Mouse (Mus musculus): ENCODE measurements at regions not wholly inside any gene's neighbourhood (a gene's known extent, or its start where the extent isn't known, plus 50 kb on each side); places are given as distances from the start of the nearest gene placed in this dataset.

GRCm38 (mm10) chr11:45634535-45635235, 217.2 kb upstream of the Clint1 start:
- no peak overlapping the region for H3K9ac ChIP-seq (ENCODE audit: low read length)
- ATAC-seq (ENCODE audit: insufficient number of reproducible peaks, low FRiP score, low TSS enrichment, low read depth) (no peak), DNase-seq (ENCODE audit: low spot score) (no peak)
- no peaks in the 10 kb centered on the region for H3K27me3 ChIP-seq (ENCODE audit: control insufficient read depth, insufficient read depth, low read length)
- no peak overlapping the region for H3K27ac ChIP-seq (replicated peaks; ENCODE audit: low read depth, low read length)
- H3K4me1 ChIP-seq (ENCODE audit: control insufficient read depth, insufficient read depth, low read length) = 0 out of 2 replicates have a peak, but pooled peaks cover 3% of the 10 kb centered on the region
- H3K36me3 ChIP-seq (ENCODE audit: control insufficient read depth, insufficient read depth, low read length) = no peaks in the 10 kb centered on the region
- 87% methylated on average over 10 of the region's 10 CpGs for WGBS
- H3K4me3 ChIP-seq (ENCODE audit: low read depth, low read length) = no peak overlapping the region
- H3K4me2 ChIP-seq (ENCODE audit: low read depth, severe bottlenecking) = no peak overlapping the region
- H3K9me3 ChIP-seq (ENCODE audit: control insufficient read depth, low read length) = no peaks in the 10 kb centered on the region

GRCm38 (mm10) chr11:45635896-45636295, 216.0 kb upstream of the Clint1 start:
- no peak overlapping the region for H3K27ac ChIP-seq (replicated peaks; ENCODE audit: low read depth, low read length)
- H3K9ac ChIP-seq (ENCODE audit: low read length) = no peak overlapping the region
- H3K4me1 ChIP-seq (ENCODE audit: control insufficient read depth, insufficient read depth, low read length) = 0 out of 2 replicates have a peak, but pooled peaks cover under 1% of the 10 kb centered on the region
- no peak for ATAC-seq (ENCODE audit: insufficient number of reproducible peaks, low FRiP score, low TSS enrichment, low read depth)
- DNase-seq (ENCODE audit: low spot score) = no peak
- no peak overlapping the region for H3K4me2 ChIP-seq (ENCODE audit: low read depth, severe bottlenecking)
- H3K36me3 ChIP-seq (ENCODE audit: control insufficient read depth, insufficient read depth, low read length) = no peaks in the 10 kb centered on the region
- no peaks in the 10 kb centered on the region for H3K9me3 ChIP-seq (ENCODE audit: control insufficient read depth, low read length)
- WGBS = 87% methylated on average over 4 of the region's 4 CpGs
- no peak overlapping the region for H3K4me3 ChIP-seq (ENCODE audit: low read depth, low read length)
- no peaks in the 10 kb centered on the region for H3K27me3 ChIP-seq (ENCODE audit: control insufficient read depth, insufficient read depth, low read length)

- no peak for ATAC-seq (ENCODE audit: insufficient number of reproducible peaks, low FRiP score, low TSS enrichment, low read depth)
- H3K9me3 ChIP-seq (ENCODE audit: control insufficient read depth, low read length) = no peaks in the 10 kb centered on the region
- H3K4me3 ChIP-seq (ENCODE audit: low read depth, low read length) = no peak overlapping the region
- no peak overlapping the region for H3K27ac ChIP-seq (replicated peaks; ENCODE audit: low read depth, low read length)
- H3K27me3 ChIP-seq (ENCODE audit: control insufficient read depth, insufficient read depth, low read length) = no peaks in the 10 kb centered on the region
- H3K9ac ChIP-seq (ENCODE audit: low read length) = no peak overlapping the region
- no peak overlapping the region for H3K4me2 ChIP-seq (ENCODE audit: low read depth, severe bottlenecking)
- WGBS = 78% methylated on average over 6 of the region's 6 CpGs
- no peaks in the 10 kb centered on the region for H3K4me1 ChIP-seq (ENCODE audit: control insufficient read depth, insufficient read depth, low read length)
- no peaks in the 10 kb centered on the region for H3K36me3 ChIP-seq (ENCODE audit: control insufficient read depth, insufficient read depth, low read length)
- DNase-seq (ENCODE audit: low spot score) = no peak
Measured at GRCm38 (mm10) chr11:45639236-45639635, 212.6 kb upstream of the Clint1 start.

- ATAC-seq (ENCODE audit: insufficient number of reproducible peaks, low FRiP score, low TSS enrichment, low read depth) (no peak), DNase-seq (ENCODE audit: low spot score) (no peak)
- no peak overlapping the region for H3K9ac ChIP-seq (ENCODE audit: low read length)
- H3K27ac ChIP-seq (replicated peaks; ENCODE audit: low read depth, low read length) = no peak overlapping the region
- H3K4me3 ChIP-seq (ENCODE audit: low read depth, low read length) = no peak overlapping the region
- H3K4me2 ChIP-seq (ENCODE audit: low read depth, severe bottlenecking) = no peak overlapping the region
- no peaks in the 10 kb centered on the region for H3K4me1 ChIP-seq (ENCODE audit: control insufficient read depth, insufficient read depth, low read length)
- 82% methylated on average over 9 of the region's 9 CpGs for WGBS
- H3K27me3 ChIP-seq (ENCODE audit: control insufficient read depth, insufficient read depth, low read length) = no peaks in the 10 kb centered on the region
- H3K36me3 ChIP-seq (ENCODE audit: control insufficient read depth, insufficient read depth, low read length) = no peaks in the 10 kb centered on the region
- H3K9me3 ChIP-seq (ENCODE audit: control insufficient read depth, low read length) = no peaks in the 10 kb centered on the region
Measured at GRCm38 (mm10) chr11:45642142-45642756, 209.6 kb upstream of the Clint1 start.

GRCm38 (mm10) chr11:45643629-45644325, 208.1 kb upstream of the Clint1 start:
- Histone ChIP-seq H3K4me1 (ENCODE audit: control insufficient read depth, insufficient read depth, low read length) (no peaks in the 10 kb centered on the region), H3K9ac (ENCODE audit: low read length) (no peak overlapping the region), H3K27ac (replicated peaks; ENCODE audit: low read depth, low read length) (no peak overlapping the region), H3K36me3 (ENCODE audit: control insufficient read depth, insufficient read depth, low read length) (no peaks in the 10 kb centered on the region), H3K4me2 (ENCODE audit: low read depth, severe bottlenecking) (no peak overlapping the region), H3K27me3 (ENCODE audit: control insufficient read depth, insufficient read depth, low read length) (no peaks in the 10 kb centered on the region), H3K4me3 (ENCODE audit: low read depth, low read length) (no peak overlapping the region), H3K9me3 (ENCODE audit: control insufficient read depth, low read length) (no peaks in the 10 kb centered on the region)
- no peak for ATAC-seq (ENCODE audit: insufficient number of reproducible peaks, low FRiP score, low TSS enrichment, low read depth)
- no peak for DNase-seq (ENCODE audit: low spot score)
- 53% methylated on average over 12 of the region's 12 CpGs for WGBS

- Histone ChIP-seq H3K36me3 (ENCODE audit: control insufficient read depth, insufficient read depth, low read length) (no peaks in the 10 kb centered on the region), H3K27ac (replicated peaks; ENCODE audit: low read depth, low read length) (no peak overlapping the region), H3K4me3 (ENCODE audit: low read depth, low read length) (no peak overlapping the region), H3K4me2 (ENCODE audit: low read depth, severe bottlenecking) (no peak overlapping the region), H3K9me3 (ENCODE audit: control insufficient read depth, low read length) (no peaks in the 10 kb centered on the region), H3K4me1 (ENCODE audit: control insufficient read depth, insufficient read depth, low read length) (no peaks in the 10 kb centered on the region), H3K9ac (ENCODE audit: low read length) (no peak overlapping the region), H3K27me3 (ENCODE audit: control insufficient read depth, insufficient read depth, low read length) (no peaks in the 10 kb centered on the region)
- 66% methylated on average over 3 of the region's 3 CpGs for WGBS
- DNase-seq (ENCODE audit: low spot score) = no peak
- no peak for ATAC-seq (ENCODE audit: insufficient number of reproducible peaks, low FRiP score, low TSS enrichment, low read depth)
Measured at GRCm38 (mm10) chr11:45645815-45646214, 206.0 kb upstream of the Clint1 start.

GRCm38 (mm10) chr11:45647888-45648287, 204.0 kb upstream of the Clint1 start:
- H3K9ac ChIP-seq (ENCODE audit: low read length) = no peak overlapping the region
- no peaks in the 10 kb centered on the region for H3K9me3 ChIP-seq (ENCODE audit: control insufficient read depth, low read length)
- H3K36me3 ChIP-seq (ENCODE audit: control insufficient read depth, insufficient read depth, low read length) = no peaks in the 10 kb centered on the region
- DNase-seq (ENCODE audit: low spot score) = peak; percentile 44
- no peak overlapping the region for H3K4me3 ChIP-seq (ENCODE audit: low read depth, low read length)
- no peak for ATAC-seq (ENCODE audit: insufficient number of reproducible peaks, low FRiP score, low TSS enrichment, low read depth)
- 70% methylated on average over 3 of the region's 3 CpGs for WGBS
- no peak overlapping the region for H3K27ac ChIP-seq (replicated peaks; ENCODE audit: low read depth, low read length)
- H3K4me2 ChIP-seq (ENCODE audit: low read depth, severe bottlenecking) = no peak overlapping the region
- H3K27me3 ChIP-seq (ENCODE audit: control insufficient read depth, insufficient read depth, low read length) = no peaks in the 10 kb centered on the region
- H3K4me1 ChIP-seq (ENCODE audit: control insufficient read depth, insufficient read depth, low read length) = no peaks in the 10 kb centered on the region

- DNase-seq (ENCODE audit: low spot score) = no peak
- Histone ChIP-seq H3K27ac (replicated peaks; ENCODE audit: low read depth, low read length) (no peak overlapping the region), H3K36me3 (ENCODE audit: control insufficient read depth, insufficient read depth, low read length) (no peaks in the 10 kb centered on the region), H3K27me3 (ENCODE audit: control insufficient read depth, insufficient read depth, low read length) (no peaks in the 10 kb centered on the region), H3K4me3 (ENCODE audit: low read depth, low read length) (no peak overlapping the region), H3K9ac (ENCODE audit: low read length) (no peak overlapping the region), H3K4me1 (ENCODE audit: control insufficient read depth, insufficient read depth, low read length) (no peaks in the 10 kb centered on the region), H3K9me3 (ENCODE audit: control insufficient read depth, low read length) (no peaks in the 10 kb centered on the region), H3K4me2 (ENCODE audit: low read depth, severe bottlenecking) (no peak overlapping the region)
- no peak for ATAC-seq (ENCODE audit: insufficient number of reproducible peaks, low FRiP score, low TSS enrichment, low read depth)
- 96% methylated on average over 4 of the region's 4 CpGs for WGBS
Measured at GRCm38 (mm10) chr11:45656260-45656659, 195.6 kb upstream of the Clint1 start.
